Mouse (Mus musculus) erythroblast, embryonic 14.5 days (primary cell): ENCODE measurements at regions not wholly inside any gene's neighbourhood (a gene's known extent, or its start where the extent isn't known, plus 50 kb on each side); places are given as distances from the start of the nearest gene placed in this dataset.

ENCODE experiments used
- H3K27me3 ChIP-seq: 2 replicates; pipeline ENCODE4 v1.6.1; 2012; ENCODE audit warnings: inconsistent platforms; ENCODE audit not compliant: control insufficient read depth
- H3K36me3 ChIP-seq: 2 replicates; pipeline ENCODE4 v1.6.1; 2012; ENCODE audit warnings: mild to moderate bottlenecking, inconsistent platforms; ENCODE audit not compliant: control insufficient read depth
- H3K4me1 ChIP-seq: 2 replicates; pipeline ENCODE4 v1.6.1; 2012; ENCODE audit warnings: inconsistent platforms; ENCODE audit not compliant: control insufficient read depth
- H3K4me3 ChIP-seq: replicated peaks from 2 replicates; pipeline ENCODE3; 2012; ENCODE audit warnings: moderate library complexity, mild to moderate bottlenecking, inconsistent platforms
- H3K9me3 ChIP-seq: 2 replicates; pipeline ENCODE4 v1.6.1; 2012; ENCODE audit warnings: low read length, inconsistent platforms, mixed read lengths; ENCODE audit not compliant: control insufficient read depth
- GATA1 ChIP-seq: IDR thresholded peaks from 2 replicates; pipeline ENCODE4 v1.6.1; 2012; ENCODE audit warnings: low read length, inconsistent platforms, mixed read lengths
- TAL1 ChIP-seq: IDR thresholded peaks from 3 replicates; pipeline ENCODE4 v1.6.1; 2012; ENCODE audit warnings: low read length, inconsistent platforms, mixed read lengths

DNA sequence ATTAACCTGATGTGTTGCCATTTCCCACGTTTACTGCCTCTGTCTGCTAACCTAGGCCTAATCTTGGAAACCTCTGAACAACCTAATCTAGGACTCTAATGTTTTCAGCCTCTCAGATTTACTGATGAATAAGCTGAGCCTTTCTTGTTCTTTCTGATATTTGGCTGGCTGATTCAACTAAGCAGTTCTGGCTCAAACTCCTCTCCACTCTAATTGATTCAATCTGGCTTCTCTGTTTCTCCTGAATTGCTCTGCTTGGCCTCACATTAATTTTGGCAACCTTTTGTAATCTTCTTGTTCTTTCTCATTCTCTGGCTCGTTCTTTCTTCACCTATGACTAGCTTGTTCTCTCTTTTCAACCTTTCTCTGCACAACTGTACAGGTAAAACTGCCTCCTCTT is 1561.2 kb upstream of the Zeb2 start:
- no peak overlapping the region for H3K4me3 ChIP-seq
- H3K4me1 ChIP-seq, result no peaks in the 10 kb centered on the region
- no peaks in the 10 kb centered on the region for H3K9me3 ChIP-seq
- no peaks in the 10 kb centered on the region for H3K27me3 ChIP-seq
- TF ChIP-seq TAL1 (no peak), GATA1 (no peak)
- H3K36me3 ChIP-seq, result no peaks in the 10 kb centered on the region

DNA sequence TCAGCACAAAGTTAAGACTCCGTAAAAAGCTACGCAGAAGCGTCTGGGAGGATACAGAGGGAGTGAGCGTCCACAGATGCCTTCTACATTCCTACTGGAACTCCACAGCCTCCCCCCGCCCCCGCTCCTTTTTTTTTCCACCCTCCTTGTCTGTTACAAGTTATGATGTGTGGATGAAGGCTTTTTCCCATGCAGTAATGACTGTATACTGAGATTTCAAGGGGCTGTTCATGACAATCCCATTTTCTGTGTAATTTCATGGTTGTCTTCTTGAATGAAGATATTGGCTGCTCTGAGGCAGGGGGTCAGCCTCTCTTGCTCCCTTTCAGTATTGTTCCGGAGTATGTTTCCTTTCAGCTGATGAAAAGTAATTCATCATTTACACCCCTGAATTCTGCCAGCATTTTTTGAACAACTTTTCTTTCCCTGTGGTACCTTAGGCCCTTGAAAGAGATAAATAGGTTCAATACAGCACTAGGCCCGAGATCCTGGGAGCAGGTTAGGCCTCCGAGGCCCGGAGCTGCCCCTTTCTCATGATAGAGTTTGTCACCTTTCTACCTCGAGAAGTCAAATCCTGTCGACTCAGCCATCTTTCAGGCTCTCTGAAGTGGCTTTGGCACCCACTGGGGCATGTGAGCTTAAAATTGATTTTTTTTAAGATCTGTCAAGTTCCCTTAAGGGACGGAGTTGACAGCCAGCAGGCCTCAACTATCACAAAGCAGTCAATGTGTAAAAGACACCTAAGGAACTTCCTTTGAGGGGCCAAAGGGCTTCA is 1552.5 kb upstream of the Zeb2 start:
- H3K27me3 ChIP-seq, result no peaks in the 10 kb centered on the region
- no peaks in the 10 kb centered on the region for H3K4me1 ChIP-seq
- no peak overlapping the region for H3K4me3 ChIP-seq
- TF ChIP-seq TAL1 (no peak), GATA1 (no peak)
- H3K36me3 ChIP-seq, result no peaks in the 10 kb centered on the region
- H3K9me3 ChIP-seq, result no peaks in the 10 kb centered on the region

DNA sequence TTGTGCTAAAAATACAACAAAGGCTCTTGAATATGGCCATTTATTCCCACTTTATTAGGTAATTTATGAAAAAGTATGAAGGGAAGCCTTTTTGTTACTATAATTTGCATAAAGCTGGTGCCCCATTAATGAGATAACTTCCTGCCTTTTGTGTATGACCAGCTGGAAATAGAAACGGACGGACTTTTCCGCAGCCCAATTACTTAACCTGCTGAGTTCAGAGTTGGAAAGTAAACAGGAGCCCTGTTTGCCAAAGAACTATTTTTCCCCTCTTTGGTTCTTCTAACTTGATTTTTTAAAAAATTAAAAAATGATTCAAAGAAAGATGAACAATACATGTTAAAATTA is 1549.8 kb upstream of the Zeb2 start:
- H3K36me3 ChIP-seq, result no peaks in the 10 kb centered on the region
- no peak overlapping the region for H3K4me3 ChIP-seq
- no peaks in the 10 kb centered on the region for H3K4me1 ChIP-seq
- TF ChIP-seq GATA1 (no peak), TAL1 (no peak)
- no peaks in the 10 kb centered on the region for H3K9me3 ChIP-seq
- H3K27me3 ChIP-seq, result no peaks in the 10 kb centered on the region

- no peak for TF ChIP-seq TAL1
- TF ChIP-seq GATA1, result no peak
- Histone ChIP-seq H3K9me3 (no peaks in the 10 kb centered on the region), H3K4me1 (no peaks in the 10 kb centered on the region), H3K4me3 (no peak overlapping the region), H3K27me3 (no peaks in the 10 kb centered on the region), H3K36me3 (no peaks in the 10 kb centered on the region)
Observed at GRCm38 (mm10) chr2:46666084-46666989, 1549.1 kb upstream of the Zeb2 start.

DNA sequence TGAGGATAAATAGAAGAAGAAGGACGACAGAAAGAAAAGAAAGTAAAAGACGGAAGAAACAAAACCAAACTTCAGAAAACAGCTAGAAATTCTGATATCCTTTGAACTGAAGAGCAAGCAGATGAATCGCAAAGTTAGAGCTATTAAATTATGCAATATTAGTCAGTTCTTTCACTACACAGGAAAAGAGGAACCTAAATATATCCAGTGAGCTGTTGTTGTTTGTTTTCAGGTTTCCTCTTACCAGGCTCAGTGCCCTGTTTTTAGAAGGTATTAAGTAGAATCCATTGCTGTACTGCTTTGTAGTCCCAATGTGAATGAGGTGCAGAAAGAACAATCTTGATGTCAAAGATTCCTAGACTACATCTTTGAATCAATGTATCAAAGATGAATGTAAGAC is 1544.7 kb upstream of the Zeb2 start:
- no peaks in the 10 kb centered on the region for H3K9me3 ChIP-seq
- no peaks in the 10 kb centered on the region for H3K27me3 ChIP-seq
- H3K4me1 ChIP-seq, result no peaks in the 10 kb centered on the region
- no peak overlapping the region for H3K4me3 ChIP-seq
- TF ChIP-seq TAL1 (no peak), GATA1 (no peak)
- H3K36me3 ChIP-seq, result no peaks in the 10 kb centered on the region

- TF ChIP-seq GATA1, result no peak
- TF ChIP-seq TAL1, result no peak
- H3K4me3 ChIP-seq, result no peak overlapping the region
- H3K4me1 ChIP-seq, result no peaks in the 10 kb centered on the region
- no peaks in the 10 kb centered on the region for H3K27me3 ChIP-seq
- no peaks in the 10 kb centered on the region for H3K36me3 ChIP-seq
- H3K9me3 ChIP-seq, result no peaks in the 10 kb centered on the region
Observed at GRCm38 (mm10) chr2:46660577-46660976, 1543.4 kb upstream of the Zeb2 start.

- Histone ChIP-seq H3K4me1 (no peaks in the 10 kb centered on the region), H3K4me3 (no peak overlapping the region), H3K27me3 (no peaks in the 10 kb centered on the region), H3K36me3 (no peaks in the 10 kb centered on the region), H3K9me3 (no peaks in the 10 kb centered on the region)
- no peak for TF ChIP-seq GATA1
- no peak for TF ChIP-seq TAL1
Observed at GRCm38 (mm10) chr2:46655289-46655688, 1538.1 kb upstream of the Zeb2 start.

- H3K9me3 ChIP-seq, result no peaks in the 10 kb centered on the region
Observed at GRCm38 (mm10) chr2:46652616-46653015, 1535.4 kb upstream of the Zeb2 start.

DNA sequence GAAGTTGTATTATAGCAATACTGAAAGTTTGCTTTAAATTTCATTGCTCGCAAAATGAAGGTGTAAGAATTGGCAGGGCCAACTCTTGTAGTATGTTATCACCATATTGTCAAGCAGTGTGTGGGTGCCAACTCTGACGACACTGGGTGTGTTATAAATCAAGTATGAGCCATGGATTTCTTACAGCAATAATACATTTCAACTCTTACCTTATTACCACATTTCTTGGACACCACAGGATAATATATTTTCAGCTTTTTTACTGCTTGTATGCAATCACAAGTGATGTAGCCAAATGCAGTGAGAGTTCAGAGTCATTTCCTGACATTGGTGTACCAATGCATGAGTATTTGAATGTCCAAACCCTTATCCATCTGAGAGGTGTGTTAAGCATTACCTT is 1529.2 kb upstream of the Zeb2 start:
- TF ChIP-seq TAL1 (no peak), GATA1 (no peak)
- Histone ChIP-seq H3K36me3 (no peaks in the 10 kb centered on the region), H3K4me1 (no peaks in the 10 kb centered on the region), H3K4me3 (no peak overlapping the region), H3K27me3 (no peaks in the 10 kb centered on the region), H3K9me3 (no peaks in the 10 kb centered on the region)

More at GRCm38 (mm10) chr2:46652616-46653015, 1535.4 kb upstream of the Zeb2 start:
- Histone ChIP-seq H3K4me1 (no peaks in the 10 kb centered on the region), H3K36me3 (no peaks in the 10 kb centered on the region), H3K4me3 (no peak overlapping the region), H3K27me3 (no peaks in the 10 kb centered on the region)
- TF ChIP-seq TAL1, result no peak
- TF ChIP-seq GATA1, result no peak
